Mouse (Mus musculus): ENCODE measurements around the gene Ddx39. TPM values are rescaled to one million over a fixed set of nuclear protein-coding genes. Genes with fewer than 3 reads are reported as not detected.
A peak's percentile ranks its signal among the peaks of the same experiment; 100 is the strongest.

Ddx39 gene
- polyA plus RNA-seq, 1 experiment from 2014 or later = 187 TPM

DNA sequence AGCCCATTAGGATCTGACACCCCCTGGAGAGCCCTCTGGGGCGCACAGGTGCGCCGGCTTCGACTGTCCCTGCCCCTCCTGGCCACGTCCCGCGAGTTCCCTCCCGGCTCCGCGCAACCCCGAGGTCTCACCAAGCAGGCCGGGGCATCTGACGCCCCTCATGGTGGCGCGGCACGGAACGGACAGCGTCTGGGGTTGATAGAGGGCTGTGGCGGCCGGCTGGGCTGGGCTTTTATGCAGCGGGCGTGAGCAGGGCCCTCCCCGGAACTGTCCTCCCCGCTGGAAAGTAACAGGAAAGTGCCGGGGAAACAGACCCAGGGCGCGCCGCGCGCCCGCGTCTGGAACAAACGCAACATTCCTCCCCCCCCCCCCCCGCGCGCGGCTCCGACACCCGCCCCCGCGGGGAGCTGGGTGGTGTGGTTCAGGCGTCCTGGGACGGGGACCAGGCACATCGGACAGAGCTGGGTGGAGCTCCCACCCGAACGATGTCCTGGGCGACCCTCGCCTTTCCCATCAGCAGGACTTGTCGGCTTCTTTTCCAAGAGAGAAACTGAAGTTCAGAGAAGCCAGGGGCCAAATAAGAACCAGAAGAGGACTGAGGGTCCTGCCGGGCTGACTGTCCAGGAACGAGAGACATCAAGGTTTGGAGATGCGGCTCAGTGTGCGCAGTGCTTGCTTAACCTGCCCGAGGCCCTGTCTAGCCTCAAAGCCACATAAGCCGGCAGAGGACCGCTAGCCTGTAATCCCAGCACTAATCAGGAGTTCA is 26.2 kb downstream of the Ddx39 start, which contains the start of gene Adgre5:
TSS of gene Adgre5 (minus strand) at position 351 of the 766 bp plus-strand sequence.
- ATAC-seq (ENCODE audit: borderline replicate concordance, extremely low read depth, low FRiP score, low TSS enrichment) = peak; percentile 79
- peak within 1 kb of the TSS; percentile 90 for H3K27ac ChIP-seq
- H3K27me3 ChIP-seq = no peaks in the 10 kb centered on the region
- H3K36me3 ChIP-seq = no peaks in the 10 kb centered on the region
- no peaks in the 10 kb centered on the region for H3K9me3 ChIP-seq
- H3K4me2 ChIP-seq = peak within 1 kb of the TSS; percentile 94
- peak within 1 kb of the TSS; percentile 65 for H3K4me3 ChIP-seq
- WGBS = 2% methylated on average over 43 of the region's 56 CpGs
- peak within 1 kb of the TSS; percentile 71 for H3K9ac ChIP-seq
- peaks cover 34% of the 10 kb centered on the region for H3K4me1 ChIP-seq

DNA sequence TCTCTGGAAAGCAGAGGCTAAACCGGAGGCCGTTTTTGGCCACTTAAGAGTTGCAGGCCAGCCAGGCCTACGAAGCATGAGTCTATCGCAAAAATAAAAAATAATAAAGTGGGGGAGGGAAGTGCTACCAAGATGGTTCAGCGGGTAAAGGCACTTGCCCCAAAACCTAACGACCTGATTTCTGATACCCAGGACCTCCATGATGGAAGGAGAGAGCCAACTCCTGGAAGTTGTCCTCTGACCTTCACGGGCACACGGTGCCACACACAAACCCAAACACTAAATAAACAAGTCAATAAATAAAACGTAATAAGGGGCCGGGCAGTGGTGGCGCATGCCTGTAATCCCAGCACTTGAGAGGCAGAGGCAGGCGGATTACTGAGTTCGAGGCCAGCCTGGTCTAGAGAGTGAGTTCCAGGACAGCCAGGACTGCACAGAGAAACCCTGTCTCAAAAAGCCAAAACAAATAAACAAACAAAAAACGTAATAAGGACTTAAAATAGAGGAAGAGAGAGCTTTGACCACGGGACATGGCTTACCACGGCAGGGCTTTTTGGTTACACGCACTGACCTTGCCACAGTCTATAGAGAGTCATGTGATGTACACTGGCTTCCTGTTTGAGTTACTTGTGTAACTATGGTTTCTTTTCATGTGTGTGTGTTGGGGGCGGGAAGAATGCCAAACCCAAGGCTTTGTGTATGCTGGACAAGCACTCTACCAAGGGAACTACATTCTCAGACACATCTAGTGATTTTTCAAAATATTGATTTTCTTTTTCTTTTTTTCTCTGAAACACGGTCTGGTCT is 27.1 kb downstream of the Ddx39 start:
- ATAC-seq (ENCODE audit: borderline replicate concordance, extremely low read depth, low FRiP score, low TSS enrichment) = no peak
- Histone ChIP-seq H3K4me2 (peak overlapping the region; percentile 94), H3K4me3 (peak overlapping the region; percentile 65), H3K9ac (peak overlapping the region; percentile 71; the same call in 1 of the 2 replicates), H3K4me1 (peaks cover 34% of the 10 kb centered on the region), H3K36me3 (no peaks in the 10 kb centered on the region), H3K9me3 (no peaks in the 10 kb centered on the region), H3K27me3 (no peaks in the 10 kb centered on the region), H3K27ac (peak overlapping the region; percentile 90)
- WGBS = 67% methylated on average over 19 of the region's 19 CpGs

DNA sequence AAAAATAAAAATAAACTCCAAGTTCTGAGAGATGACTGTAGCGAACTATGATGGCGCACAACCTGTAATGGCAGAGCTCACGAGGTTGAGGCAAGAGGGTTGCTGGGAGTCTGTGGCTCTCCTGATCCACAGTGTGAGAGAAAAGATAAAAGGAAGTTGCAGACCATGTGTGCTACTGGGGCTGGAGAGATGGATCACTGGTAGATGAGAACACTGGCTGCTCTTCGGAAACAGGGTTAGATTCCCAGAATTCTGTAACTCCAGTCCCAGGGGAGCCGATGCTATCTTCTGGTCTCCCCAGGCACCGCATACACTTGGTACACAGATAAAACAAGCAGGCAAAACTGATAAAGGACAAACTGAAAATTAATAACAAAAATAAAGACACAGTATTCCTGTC is 28.0 kb downstream of the Ddx39 start:
- H3K27ac ChIP-seq = no peak overlapping the region
- H3K27me3 ChIP-seq = 0 out of 2 replicates have a peak, but pooled peaks cover 7% of the 10 kb centered on the region
- no peaks in the 10 kb centered on the region for H3K36me3 ChIP-seq
- 91% methylated on average over 6 of the region's 6 CpGs for WGBS
- no peak for ATAC-seq (ENCODE audit: borderline replicate concordance, extremely low read depth, low FRiP score, low TSS enrichment)
- H3K9ac ChIP-seq = no peak overlapping the region
- H3K4me2 ChIP-seq = no peak overlapping the region
- no peaks in the 10 kb centered on the region for H3K9me3 ChIP-seq
- H3K4me1 ChIP-seq = peaks cover 34% of the 10 kb centered on the region
- no peak overlapping the region for H3K4me3 ChIP-seq

DNA sequence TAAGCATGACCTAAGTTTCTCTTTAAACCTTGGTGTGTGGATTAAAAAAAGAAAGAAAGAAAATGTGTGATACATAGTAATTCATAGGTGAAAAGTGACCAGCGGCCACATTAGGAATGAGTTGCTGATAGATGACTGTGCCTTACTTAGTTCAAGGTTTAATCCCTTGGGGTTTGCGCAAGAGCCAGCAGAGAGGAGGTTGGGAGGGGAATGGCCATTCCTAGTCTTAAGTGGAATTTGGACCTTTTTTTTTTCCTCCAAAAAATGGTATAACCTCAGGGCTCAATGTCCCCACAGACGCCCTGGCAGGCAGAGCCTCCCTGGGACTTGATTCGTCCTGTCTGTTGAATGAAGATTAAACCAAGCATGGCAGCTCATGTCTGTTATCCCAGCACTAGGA is 29.1 kb downstream of the Ddx39 start:
- H3K27ac ChIP-seq = no peak overlapping the region
- ATAC-seq (ENCODE audit: borderline replicate concordance, extremely low read depth, low FRiP score, low TSS enrichment) = no peak

DNA sequence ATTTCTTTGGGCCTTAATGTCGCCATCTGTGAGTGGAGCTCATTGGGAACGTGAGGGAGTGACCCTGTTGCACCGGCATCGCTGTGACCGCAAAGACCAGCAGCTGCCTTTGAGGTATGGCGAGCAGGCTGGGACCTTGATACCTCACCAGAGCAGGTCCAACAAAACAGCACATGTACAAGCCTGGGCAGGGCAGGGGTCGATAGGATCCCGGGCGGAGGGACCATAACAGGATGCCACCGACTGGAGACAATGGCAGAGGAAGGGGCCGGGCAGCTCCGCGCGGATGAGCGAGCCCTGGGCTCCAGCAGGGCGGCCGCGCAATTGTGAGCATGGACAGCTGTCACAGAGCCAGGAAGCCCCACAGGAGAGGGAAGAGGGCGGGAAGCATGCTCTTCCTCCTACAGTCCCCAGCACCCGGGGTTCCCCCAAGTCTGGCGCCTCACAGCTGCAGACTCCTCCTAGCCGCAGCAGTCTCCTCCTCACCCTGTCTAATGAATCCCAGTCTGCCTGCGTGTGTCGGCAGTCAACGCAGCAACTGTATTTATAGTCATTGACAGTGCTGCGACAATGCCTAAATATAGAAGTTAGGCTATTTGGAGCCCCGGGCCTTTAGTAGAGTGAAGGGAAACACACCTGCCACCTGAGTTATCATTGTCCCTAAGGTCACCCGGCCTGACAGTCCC is 32.8 kb downstream of the Ddx39 start:
- no peaks in the 10 kb centered on the region for H3K36me3 ChIP-seq
- H3K9me3 ChIP-seq = no peaks in the 10 kb centered on the region
- H3K4me1 ChIP-seq = peaks cover 20% of the 10 kb centered on the region
- peak overlapping the region; percentile 62 for H3K4me2 ChIP-seq
- 0 out of 2 replicates have a peak, but pooled peaks cover 15% of the 10 kb centered on the region for H3K27me3 ChIP-seq
- ATAC-seq (ENCODE audit: borderline replicate concordance, extremely low read depth, low FRiP score, low TSS enrichment) = peak; percentile 86
- peak overlapping the region; percentile 28 for H3K4me3 ChIP-seq
- peak overlapping the region; percentile 82 for H3K27ac ChIP-seq
- 3% methylated on average over 28 of the region's 28 CpGs for WGBS
- peak overlapping the region; percentile 27 for H3K9ac ChIP-seq

More for the DNA sequence above, 29.1 kb downstream of the Ddx39 start:
- 69% methylated on average over 4 of the region's 4 CpGs for WGBS
- 0 out of 2 replicates have a peak, but pooled peaks cover 15% of the 10 kb centered on the region for H3K27me3 ChIP-seq
- H3K36me3 ChIP-seq = no peaks in the 10 kb centered on the region
- H3K4me3 ChIP-seq = no peak overlapping the region
- no peak overlapping the region for H3K9ac ChIP-seq
- H3K4me2 ChIP-seq = no peak overlapping the region
- H3K4me1 ChIP-seq = peaks cover 32% of the 10 kb centered on the region
- no peaks in the 10 kb centered on the region for H3K9me3 ChIP-seq

DNA sequence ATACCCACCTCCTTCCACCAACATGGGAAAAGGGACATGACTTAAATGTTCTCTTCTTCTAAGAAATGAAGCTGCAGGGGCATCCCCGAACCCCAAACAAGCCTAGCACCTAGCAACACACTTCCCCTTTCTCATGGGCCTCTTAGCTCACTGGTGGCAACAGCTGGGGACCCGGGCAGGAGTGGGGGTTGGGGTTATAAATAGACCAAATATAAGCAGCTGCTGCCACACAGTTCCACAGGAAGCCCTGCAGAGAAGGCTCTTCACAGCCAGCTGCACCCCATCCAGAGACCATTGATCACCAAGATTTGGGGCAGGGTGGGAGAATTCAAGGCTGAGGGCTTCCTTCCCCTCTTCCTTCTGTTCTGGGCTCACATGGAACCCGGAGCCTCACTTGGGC is 33.7 kb downstream of the Ddx39 start:
- Histone ChIP-seq H3K9me3 (no peaks in the 10 kb centered on the region), H3K4me1 (peaks cover 20% of the 10 kb centered on the region), H3K4me2 (peak overlapping the region; percentile 62), H3K4me3 (no peak overlapping the region), H3K27ac (peak overlapping the region; percentile 82), H3K36me3 (no peaks in the 10 kb centered on the region), H3K27me3 (0 out of 2 replicates have a peak, but pooled peaks cover 15% of the 10 kb centered on the region), H3K9ac (no peak overlapping the region)
- peak; percentile 63 for ATAC-seq (ENCODE audit: borderline replicate concordance, extremely low read depth, low FRiP score, low TSS enrichment)
- 40% methylated on average over 3 of the region's 3 CpGs for WGBS

DNA sequence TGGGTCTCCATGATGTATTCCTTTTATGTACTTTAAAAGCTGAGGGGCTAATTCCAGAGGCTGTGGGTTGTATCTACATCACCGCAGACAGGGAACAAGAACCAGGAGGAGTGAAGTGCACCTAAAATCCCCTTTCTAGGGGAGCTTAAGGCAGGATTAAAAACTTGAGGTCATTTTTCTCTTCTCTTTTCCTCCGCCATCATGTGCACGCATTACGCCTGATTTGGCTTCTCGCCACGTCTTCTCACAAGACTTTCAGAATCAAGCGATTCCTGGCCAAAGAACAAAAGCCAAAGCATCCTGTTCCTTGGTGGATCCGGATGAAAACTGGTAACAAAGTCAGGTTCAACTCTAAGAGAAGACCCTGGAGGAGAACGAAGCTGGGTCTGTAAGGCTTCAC is 34.3 kb downstream of the Ddx39 start:
- 64% methylated on average over 9 of the region's 9 CpGs for WGBS

DNA sequence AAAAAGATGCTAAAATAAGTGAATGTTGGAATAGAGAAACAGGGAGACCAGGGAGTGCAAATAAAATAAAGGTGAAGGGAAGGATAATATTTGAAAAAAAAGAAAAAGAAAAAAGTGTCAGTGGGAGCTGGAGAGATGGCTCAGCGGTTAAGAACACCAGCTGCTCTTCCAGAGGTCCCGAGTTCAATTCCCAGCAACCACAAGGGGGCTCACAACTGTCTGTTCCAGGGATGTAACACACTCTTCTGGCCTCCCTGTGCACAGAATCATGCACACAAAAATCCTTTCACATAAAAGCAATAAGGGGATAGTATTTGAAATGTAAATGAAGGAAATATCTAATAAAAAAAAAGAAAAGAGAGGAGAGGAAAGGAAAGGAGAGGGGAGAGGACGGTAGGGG is 39.2 kb downstream of the Ddx39 start:
- ATAC-seq (ENCODE audit: borderline replicate concordance, extremely low read depth, low FRiP score, low TSS enrichment) = no peak
- Histone ChIP-seq H3K4me3 (no peak overlapping the region), H3K4me2 (no peak overlapping the region), H3K9me3 (no peaks in the 10 kb centered on the region), H3K36me3 (no peaks in the 10 kb centered on the region), H3K9ac (no peak overlapping the region), H3K27ac (no peak overlapping the region), H3K27me3 (no peaks in the 10 kb centered on the region), H3K4me1 (peaks cover 4% of the 10 kb centered on the region; the same call in 1 of the 2 replicates)
- 46% methylated on average over 3 of the region's 3 CpGs for WGBS

More for the DNA sequence above, 34.3 kb downstream of the Ddx39 start:
- no peak overlapping the region for H3K4me3 ChIP-seq
- peak overlapping the region; percentile 82 for H3K27ac ChIP-seq
- no peak overlapping the region for H3K9ac ChIP-seq
- H3K27me3 ChIP-seq = 0 out of 2 replicates have a peak, but pooled peaks cover 15% of the 10 kb centered on the region
- H3K9me3 ChIP-seq = no peaks in the 10 kb centered on the region
- H3K4me2 ChIP-seq = no peak overlapping the region
- H3K4me1 ChIP-seq = peaks cover 20% of the 10 kb centered on the region
- no peak for ATAC-seq (ENCODE audit: borderline replicate concordance, extremely low read depth, low FRiP score, low TSS enrichment)
- no peaks in the 10 kb centered on the region for H3K36me3 ChIP-seq

DNA sequence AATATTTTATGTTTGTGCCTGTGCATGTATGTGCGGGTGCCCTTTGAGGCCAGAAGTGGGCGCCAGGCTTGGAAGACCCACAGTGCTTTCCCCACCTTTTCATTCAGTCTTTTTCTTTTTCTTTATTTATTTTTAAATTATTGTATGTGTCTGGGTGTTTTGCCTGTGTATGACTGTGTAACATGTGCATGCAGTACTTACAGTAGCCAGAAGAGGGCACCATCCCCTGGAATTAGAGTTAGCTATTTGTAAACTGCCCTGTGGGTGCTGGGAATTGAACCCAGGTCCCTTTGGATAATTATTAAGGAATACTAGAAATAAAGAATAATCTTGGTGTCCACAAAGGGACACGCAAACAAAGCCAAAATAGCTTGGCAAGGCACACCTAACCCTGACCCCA is 41.3 kb downstream of the Ddx39 start:
- WGBS = 92% methylated on average over 3 of the region's 3 CpGs
- no peak for ATAC-seq (ENCODE audit: borderline replicate concordance, extremely low read depth, low FRiP score, low TSS enrichment)
- no peaks in the 10 kb centered on the region for H3K27me3 ChIP-seq
- no peak overlapping the region for H3K27ac ChIP-seq
- H3K9ac ChIP-seq = no peak overlapping the region
- no peaks in the 10 kb centered on the region for H3K9me3 ChIP-seq
- no peak overlapping the region for H3K4me3 ChIP-seq
- no peak overlapping the region for H3K4me2 ChIP-seq
- no peaks in the 10 kb centered on the region; the same call in 1 of the 2 replicates for H3K4me1 ChIP-seq
- no peaks in the 10 kb centered on the region for H3K36me3 ChIP-seq

DNA sequence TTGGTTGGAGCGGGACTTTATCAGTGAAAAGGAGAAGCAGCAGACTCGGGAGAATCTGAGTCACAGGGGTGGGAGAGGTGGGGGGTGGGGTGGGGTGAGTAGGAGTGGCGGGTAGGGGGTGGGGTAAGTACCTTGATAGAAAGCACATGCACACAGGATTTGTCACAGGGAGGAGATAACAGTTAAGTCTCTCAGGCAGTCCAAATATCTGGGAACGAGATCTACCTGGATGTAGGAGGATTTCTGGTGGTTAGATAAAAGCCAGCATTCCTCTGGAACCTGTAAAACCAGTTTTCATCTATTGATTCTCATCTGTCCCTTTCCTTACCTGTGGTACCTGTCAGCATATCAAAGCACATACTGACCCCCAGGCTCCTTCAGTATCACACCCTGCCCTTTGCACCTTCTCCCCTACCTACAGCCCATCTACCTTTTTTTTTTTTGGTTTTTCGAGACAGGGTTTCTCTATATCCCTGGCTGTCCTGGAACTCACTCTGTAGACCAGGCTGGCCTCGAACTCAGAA is 42.2 kb downstream of the Ddx39 start:
- WGBS = 50% methylated on average over 6 of the region's 6 CpGs
- no peak overlapping the region for H3K9ac ChIP-seq
- no peak for ATAC-seq (ENCODE audit: borderline replicate concordance, extremely low read depth, low FRiP score, low TSS enrichment)
- no peak overlapping the region for H3K4me3 ChIP-seq
- no peaks in the 10 kb centered on the region; the same call in 1 of the 2 replicates for H3K4me1 ChIP-seq
- no peak overlapping the region for H3K27ac ChIP-seq
- no peak overlapping the region for H3K4me2 ChIP-seq
- H3K27me3 ChIP-seq = no peaks in the 10 kb centered on the region
- no peaks in the 10 kb centered on the region for H3K36me3 ChIP-seq
- H3K9me3 ChIP-seq = no peaks in the 10 kb centered on the region

DNA sequence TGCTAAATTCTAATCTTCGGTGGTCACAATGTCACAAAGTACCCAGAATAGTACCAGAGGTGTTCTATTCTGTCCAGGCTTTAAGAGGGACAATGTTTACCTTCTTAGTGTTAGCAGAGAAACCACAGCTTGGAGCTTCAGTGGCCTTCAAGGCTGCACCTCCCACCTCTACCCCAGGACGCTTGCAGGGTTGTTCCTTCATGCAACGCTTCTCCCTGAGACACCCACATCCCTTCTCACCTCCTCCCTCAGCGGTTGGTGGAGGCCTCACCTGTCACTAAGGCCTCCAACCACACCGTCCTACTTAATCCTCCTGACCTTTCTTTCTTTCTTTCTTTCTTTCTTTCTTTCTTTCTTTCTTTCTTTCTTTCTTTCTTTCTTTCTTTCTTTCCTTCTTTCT is 43.3 kb downstream of the Ddx39 start:
- Histone ChIP-seq H3K27me3 (no peaks in the 10 kb centered on the region), H3K4me2 (no peak overlapping the region), H3K36me3 (no peaks in the 10 kb centered on the region), H3K9me3 (no peaks in the 10 kb centered on the region), H3K4me1 (no peaks in the 10 kb centered on the region; the same call in 1 of the 2 replicates), H3K27ac (no peak overlapping the region), H3K9ac (no peak overlapping the region), H3K4me3 (no peak overlapping the region)
- no peak for ATAC-seq (ENCODE audit: borderline replicate concordance, extremely low read depth, low FRiP score, low TSS enrichment)
- 32% methylated on average over 5 of the region's 5 CpGs for WGBS
